Mouse (Mus musculus) gastrocnemius, postnatal 36 days (tissue): Measurements from ENCODE around the gene Aqp11. TPM values are rescaled to one million over a fixed set of nuclear protein-coding genes. Genes with fewer than 3 reads are reported as not detected.

ENCODE experiments used
- DNase-seq, 2 experiments: peaks; one replicate each; pipeline ENCODE4 v3.0.0; 2022
- intact Hi-C: fragments of 180-260 bp; cut with DNase I; formaldehyde crosslinking; loops from one replicate; pipeline ENCODE4 v1.15.1; 2025
- total RNA-seq, 2 experiments: library from RNA; stranded (reverse); gene quantifications; 2 replicates each; pipeline ENCODE4 v1.2.3; 2021

The Aqp11 gene
- total RNA-seq, 2 experiments from 2014 or later, result 0.74 to 2.2 TPM

DNA sequence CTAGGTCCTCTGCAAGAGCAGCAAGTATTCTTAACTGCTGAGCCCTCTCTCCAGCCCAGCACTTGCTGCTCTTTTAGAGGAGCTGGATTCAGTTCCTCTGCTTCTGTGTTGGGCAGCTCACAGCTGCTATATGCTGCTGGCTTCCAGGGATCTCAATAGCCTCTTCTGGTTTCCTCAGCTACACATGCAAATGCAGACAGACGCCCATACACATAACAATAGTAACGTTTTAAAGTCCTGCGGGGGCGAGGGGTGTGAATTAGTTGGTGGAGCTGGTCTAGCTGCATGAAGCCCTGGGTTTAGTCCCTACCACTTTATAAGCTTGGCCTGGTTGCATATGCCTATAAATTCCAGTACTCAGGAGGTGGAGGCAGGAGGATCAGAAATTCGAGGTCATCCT, 19.0 kb downstream of the Aqp11 start:
- DNase-seq, result no peak
- intact Hi-C loops, result no loop called here

DNA sequence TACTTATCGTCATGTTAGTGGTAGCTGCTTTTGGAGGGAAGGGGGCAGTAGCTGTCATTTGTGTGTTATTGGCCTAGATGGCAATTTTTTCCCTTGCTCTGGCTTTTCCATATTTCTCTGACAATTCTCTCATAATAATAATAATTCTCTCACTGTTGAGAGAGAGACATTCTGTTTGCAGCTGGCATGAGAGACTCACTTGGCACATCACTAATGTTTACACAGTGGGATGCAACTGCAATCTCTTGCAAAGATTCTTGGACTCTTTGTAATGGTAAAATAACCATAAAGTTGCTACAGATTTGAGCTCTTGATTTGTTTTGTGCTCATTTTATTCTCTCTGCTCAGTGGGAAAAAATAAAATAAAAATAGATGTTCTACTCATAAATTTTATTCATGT, 20.8 kb downstream of the Aqp11 start:
- intact Hi-C loops, result no loop called here
- no peak for DNase-seq

DNA sequence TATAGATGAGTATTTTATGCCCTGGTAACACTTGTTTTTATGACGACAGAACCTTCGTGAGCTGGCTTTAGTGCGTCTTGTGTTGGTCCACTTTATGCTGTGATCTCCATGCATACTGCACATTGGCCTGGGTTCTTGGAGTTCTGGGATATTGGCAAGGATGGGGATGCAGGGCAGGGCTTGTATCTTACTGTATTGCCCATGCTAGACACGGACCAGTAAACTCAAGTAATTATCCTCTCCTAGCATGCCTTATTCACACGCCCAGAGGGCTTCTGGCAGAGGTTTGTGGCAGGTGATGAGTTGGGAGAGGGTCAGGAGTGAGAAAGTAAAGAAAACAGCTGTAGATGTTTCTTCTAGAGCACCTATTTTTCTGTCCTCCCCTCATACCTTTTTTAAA, 23.4 kb downstream of the Aqp11 start:
- DNase-seq, result no peak
- intact Hi-C loops, result no loop called here

DNA sequence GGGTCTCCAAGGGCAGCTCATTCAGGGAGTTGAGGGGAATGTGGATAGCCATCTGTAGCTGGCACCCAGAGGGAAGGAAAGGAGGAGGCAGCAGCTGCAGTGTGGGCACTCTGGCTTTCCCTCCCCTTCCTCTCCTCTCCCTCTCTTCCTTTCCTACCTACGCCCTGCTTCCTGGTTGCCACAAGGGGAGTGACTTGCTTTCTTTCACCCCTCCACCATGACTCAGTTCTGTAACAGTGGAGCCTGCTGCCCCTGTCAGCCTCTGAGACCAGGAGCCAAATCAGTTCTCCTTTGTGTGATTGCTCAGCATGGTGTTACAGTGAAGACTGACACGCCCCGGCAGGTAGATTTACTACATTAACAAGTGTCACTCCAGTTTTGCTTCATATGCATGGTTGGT, 28.9 kb downstream of the Aqp11 start:
- intact Hi-C loops, result no loop called here
- DNase-seq, result no peak

DNA sequence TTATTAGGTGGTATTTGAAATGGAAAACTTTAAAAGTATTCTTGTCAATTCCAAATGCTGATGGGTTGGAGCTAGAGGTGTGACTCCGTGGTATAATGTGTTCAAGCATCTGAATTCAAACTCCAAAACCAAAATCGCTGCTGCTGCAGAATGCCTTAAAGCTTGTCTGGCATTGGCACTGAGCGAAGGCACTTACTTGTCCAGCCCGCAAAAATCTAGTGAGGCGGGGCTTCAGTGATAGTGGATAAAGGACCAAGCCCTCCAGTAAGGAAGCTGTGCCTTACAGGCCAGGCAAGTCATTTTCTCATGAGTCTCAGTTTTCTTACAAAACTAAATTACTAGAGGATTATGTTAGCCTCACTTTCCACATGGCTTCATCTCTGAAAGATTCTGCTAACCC, 30.3 kb downstream of the Aqp11 start:
- intact Hi-C loops, result no loop called here
- no peak for DNase-seq

DNA sequence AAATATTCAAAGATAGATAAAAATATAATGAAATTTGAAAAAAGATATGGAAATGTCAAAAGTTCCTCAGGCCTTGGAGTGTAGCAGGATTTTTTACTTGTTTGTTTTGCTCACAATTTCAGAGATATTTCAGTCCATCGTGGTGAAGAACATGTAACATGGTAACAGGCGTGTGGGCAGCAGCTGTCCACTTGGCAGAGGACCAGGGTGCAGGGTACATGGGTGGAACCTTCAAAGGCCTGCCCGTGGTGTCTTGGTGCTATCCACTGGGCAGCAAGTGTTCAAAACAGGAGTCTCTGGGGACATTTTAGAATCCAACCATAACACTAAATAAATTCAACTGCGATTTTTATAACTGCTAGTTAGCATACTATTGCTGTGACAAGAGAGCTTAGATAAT, 31.0 kb downstream of the Aqp11 start:
- intact Hi-C loops, result no loop called here
- no peak for DNase-seq

DNA sequence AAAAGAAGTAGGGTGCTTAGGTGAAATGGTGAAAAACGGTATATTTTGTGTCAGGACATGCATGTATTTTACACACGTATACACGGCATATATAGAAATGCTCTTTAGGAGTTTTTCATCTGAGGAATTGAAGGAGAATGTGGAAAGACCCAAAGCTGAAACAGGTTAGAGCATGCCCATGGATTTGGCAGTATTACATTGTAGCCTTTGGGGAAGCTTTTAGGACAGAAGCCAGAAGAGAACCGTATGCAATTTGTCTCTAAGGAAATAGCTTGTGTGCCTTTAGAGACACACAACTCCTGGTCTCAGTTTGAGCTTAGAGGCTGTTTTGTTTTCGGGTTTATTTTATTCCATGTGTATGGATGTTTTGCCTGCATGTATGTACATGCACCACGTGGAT, 37.0 kb downstream of the Aqp11 start:
- no peak for DNase-seq
- intact Hi-C loops, result no loop called here

DNA sequence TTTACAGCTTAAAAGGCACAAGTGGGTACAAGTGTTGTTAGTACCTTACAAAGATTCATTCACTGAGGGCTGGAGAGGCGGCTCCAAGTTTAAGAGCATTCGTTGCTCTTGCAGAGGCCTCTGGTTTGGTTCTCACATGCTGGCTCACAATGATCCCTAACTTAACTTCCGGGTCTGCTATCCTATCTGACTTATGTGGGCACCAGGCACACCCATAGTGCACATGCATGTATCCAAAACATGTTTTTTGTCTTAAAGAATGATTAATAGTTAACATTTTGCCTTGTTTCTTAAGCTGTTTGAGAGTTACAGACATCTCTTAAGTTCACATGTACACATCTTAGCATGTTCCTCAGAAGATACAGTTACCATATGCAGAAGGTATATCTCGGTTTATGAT, 37.9 kb downstream of the Aqp11 start:
- no peak for DNase-seq
- intact Hi-C loops, result no loop called here

DNA sequence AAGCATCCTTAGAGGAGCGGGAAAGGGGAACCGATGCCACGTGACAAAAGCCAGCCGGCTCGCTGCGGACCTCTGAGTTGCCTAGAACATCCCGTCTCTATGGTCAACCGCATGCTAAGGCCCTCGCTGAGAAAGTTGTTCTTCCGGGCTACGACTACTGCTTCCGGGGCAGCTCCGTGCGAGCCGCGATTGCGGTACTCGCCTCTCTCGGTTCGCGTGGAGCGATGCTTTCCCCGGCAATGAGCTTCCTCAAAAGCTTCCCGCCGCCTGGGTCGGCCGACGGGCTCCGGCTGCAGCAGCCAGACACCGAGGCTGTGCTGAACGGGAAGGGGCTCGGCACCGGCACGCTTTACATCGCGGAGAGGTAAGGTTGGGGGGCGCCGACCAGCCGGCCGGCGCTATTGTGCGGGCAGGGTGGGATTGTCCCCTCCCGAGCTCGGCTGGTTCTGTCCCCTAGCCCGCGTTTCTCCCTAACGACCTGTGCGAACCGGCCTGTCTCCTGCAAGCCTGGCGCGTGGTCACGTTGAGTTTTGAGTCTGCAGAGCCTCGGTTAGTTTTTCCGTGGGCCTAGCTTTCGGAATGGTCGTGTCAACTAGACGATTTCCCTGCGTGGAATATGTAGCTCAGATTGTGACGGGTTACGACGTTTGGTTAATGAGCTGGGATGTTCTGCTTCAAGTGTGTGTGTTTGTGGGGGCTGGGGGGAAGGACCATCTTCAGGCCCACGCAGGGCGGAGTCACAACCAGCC, 41.4 kb downstream of the Aqp11 start, which contains the start of gene Clns1a:
Clns1a (plus strand) TSS at position 129 of the 749 bp plus-strand sequence.
- intact Hi-C loops, result loop anchor here (5.0 kb wide), 1 partner anchor 219 kb away; no protein-coding TSS in a partner anchor
- peak; percentile 85 to 91 for DNase-seq

DNA sequence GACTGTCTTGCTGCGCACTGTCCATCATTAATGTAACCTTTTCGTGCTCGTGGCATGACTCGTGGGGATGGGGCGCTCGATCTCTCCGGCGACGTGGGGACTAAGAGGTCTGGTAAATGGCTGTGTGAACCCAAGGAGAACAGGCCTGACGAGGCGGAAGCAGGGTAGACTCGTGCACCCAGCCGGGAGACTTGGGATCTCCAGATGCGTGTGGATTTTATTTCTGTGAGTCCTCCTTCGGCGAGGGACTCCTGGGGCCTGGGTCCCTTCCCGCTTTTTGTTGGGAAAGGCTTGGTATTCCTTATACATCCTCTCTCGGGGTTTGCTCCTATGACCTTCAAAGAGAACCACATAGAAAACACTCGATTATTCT, 42.0 kb downstream of the Aqp11 start:
- no peak for DNase-seq
- intact Hi-C loops, result loop anchor here (5.0 kb wide), 1 partner anchor 219 kb away; no protein-coding TSS in a partner anchor

DNA sequence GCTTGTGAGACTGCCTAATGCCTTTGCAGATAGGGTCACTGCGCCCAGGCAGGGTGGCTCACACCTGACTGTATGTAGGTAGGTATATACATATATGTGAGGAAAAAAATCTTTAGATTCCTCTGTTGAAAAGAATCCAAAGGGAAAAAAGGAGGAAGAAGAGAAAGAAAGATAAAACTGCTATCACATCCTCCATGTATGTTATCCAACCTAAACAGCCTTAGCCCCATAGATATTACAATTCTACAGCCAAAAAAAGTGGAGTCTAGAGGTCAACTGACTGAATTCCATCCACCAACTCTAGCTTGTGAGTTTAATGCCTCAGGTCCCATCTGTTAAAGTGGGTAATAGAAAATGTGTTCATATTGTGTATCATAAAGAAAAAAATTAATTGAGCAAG, 42.6 kb downstream of the Aqp11 start:
- DNase-seq, result no peak
- intact Hi-C loops, result loop anchor here (5.0 kb wide), 1 partner anchor 218 kb away; no protein-coding TSS in a partner anchor

DNA sequence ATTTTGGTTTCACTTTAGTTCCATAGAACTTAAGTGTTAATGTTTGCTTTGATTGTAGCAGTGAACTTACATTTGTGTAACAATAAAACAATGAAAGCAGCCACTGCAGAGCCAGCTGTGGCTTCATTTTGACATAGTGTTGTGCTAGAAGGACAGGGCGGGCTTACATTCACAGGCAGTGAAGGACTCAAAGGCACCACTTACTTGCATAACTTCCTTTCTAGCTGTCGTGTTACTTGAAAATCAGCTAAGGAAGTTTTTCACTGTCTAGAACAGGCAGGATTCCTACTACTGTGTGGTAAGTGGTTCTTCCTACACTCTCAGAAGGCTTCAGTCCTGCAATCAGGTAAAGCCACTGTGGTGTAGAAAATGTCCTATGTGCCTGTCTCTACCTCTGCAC, 50.3 kb downstream of the Aqp11 start:
- DNase-seq, result no peak
- intact Hi-C loops, result no loop called here

DNA sequence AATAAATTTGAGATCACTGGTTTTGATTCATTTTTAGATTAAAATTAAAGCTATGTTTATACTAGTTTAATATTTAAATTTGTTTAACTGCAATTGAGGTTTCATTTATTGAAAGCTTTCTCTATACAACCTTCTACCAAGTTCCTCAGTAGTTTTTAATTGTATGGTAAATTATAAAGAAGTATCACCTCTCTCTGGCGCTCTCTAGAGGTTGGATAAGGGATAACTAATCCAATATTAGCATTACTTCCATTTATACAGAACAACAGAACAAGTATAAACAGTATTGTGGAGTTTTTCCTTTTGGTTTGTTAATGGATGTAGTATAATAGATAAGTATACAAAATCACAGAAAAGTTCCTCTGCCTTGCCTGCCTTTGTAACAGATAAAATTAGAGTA, 58.9 kb downstream of the Aqp11 start:
- no peak for DNase-seq
- intact Hi-C loops, result loop anchor here (2.0 kb wide), 1 partner anchor 252 kb away; no protein-coding TSS in a partner anchor

Other genes with a start within 250 kb of the Aqp11 start
- 100 to 1,000 TPM; 110 to 120 TPM for gene Aamdc, start 158.8 kb downstream of the Aqp11 start, total RNA-seq
- gene Rsf1, start 158.4 kb downstream of the Aqp11 start, total RNA-seq, result 10 to 100 TPM; 11.9 to 13.4 TPM
- 10 to 100 TPM; 27.3 to 31.3 TPM for gene Clns1a, start 41.7 kb downstream of the Aqp11 start, total RNA-seq
- gene Pak1, start 50.3 kb upstream of the Aqp11 start, total RNA-seq, result 10 to 100 TPM; 21.8 to 23.9 TPM
- gene Gdpd4, start 181.7 kb upstream of the Aqp11 start, total RNA-seq, result under 1 TPM in 1 of 2 experiments, not detected in 1; 0.08 TPM